Mouse (Mus musculus): ENCODE measurements around the gene Rcbtb2. TPM values are rescaled to one million over a fixed set of nuclear protein-coding genes. Genes with fewer than 3 reads are reported as not detected.

The Rcbtb2 gene
- polyA plus RNA-seq, 1 experiment from 2014 or later = 56.8 TPM

DNA sequence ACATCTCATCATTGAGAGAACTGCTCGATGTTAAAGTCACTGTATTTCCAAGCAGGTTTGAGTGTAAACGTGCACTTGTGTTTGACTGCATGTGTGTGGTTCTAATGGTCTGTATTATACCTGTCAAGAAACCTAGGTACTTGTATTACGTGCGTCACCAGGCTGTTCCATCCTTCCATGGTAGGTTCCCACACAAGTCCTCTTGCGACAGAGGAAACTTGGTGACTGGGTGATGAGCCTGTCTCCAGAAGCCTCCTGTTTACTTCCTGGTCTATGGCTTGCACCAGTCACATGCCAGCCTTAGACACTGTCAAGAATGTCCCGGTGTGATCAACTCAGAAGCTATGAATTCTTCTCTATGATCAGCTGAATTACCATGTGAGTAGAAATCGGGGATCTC lies 15.6 kb downstream of the Rcbtb2 start:
- Histone ChIP-seq H3K4me1 (peaks cover 9% of the 10 kb centered on the region), H3K36me3 (no peaks in the 10 kb centered on the region), H3K4me3 (replicated peaks) (no peak overlapping the region), H3K9me3 (replicated peaks) (no peaks in the 10 kb centered on the region), H3K27me3 (replicated peaks) (no peaks in the 10 kb centered on the region), H3K9ac (replicated peaks) (no peak overlapping the region), H3K4me2 (no peak overlapping the region), H3K27ac (replicated peaks) (no peak overlapping the region)
- ATAC-seq (ENCODE audit: low FRiP score) = no peak
- 92% methylated on average over 7 of the region's 7 CpGs for WGBS

DNA sequence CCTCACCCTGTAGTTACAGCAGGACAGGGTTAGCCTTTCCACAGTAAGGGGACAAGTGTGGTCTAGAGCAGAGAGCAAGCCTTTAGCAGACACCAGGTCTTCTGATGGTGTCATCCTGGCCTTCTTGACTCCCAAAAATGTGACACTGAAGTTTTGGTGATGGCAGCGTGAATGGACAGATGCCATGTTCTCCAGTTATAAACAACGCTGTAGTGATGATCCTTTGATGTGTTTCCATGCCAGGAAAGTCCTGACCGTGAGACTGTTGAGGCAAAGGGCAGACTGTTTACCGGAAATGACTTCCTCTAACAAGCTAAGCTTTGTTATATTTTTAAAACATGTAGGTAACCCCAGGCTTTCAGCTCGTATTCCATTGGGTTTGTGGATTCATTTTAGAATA lies 17.0 kb downstream of the Rcbtb2 start:
- no peaks in the 10 kb centered on the region for H3K27me3 ChIP-seq (replicated peaks)
- H3K4me2 ChIP-seq = no peak overlapping the region
- ATAC-seq (ENCODE audit: low FRiP score) = no peak
- no peaks in the 10 kb centered on the region for H3K9me3 ChIP-seq (replicated peaks)
- no peak overlapping the region for H3K4me3 ChIP-seq (replicated peaks)
- WGBS = 73% methylated on average over 5 of the region's 5 CpGs
- no peak overlapping the region for H3K9ac ChIP-seq (replicated peaks)
- H3K4me1 ChIP-seq = peaks cover 22% of the 10 kb centered on the region
- no peak overlapping the region for H3K27ac ChIP-seq (replicated peaks)
- no peaks in the 10 kb centered on the region for H3K36me3 ChIP-seq

DNA sequence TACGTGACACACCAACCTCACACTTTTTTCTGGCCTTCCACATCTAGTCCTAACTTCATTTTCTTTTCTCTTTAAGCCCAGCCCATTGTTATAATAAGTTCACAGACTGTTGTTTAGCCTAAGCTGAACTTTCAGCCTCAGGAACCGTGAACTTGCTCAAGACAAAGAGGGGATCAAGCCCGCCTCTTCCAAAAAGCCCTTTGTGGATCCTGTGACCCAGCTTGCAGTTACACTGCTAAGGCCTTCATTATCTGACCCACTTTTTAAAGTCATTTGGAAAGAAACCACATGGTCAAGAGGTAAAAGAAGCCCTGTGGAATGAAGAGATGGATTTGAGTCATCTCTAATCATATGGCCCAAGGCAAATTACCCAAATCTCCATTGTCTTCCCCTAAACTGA lies 19.0 kb downstream of the Rcbtb2 start:
- H3K9ac ChIP-seq (replicated peaks) = no peak overlapping the region
- H3K27ac ChIP-seq (replicated peaks) = no peak overlapping the region; the same call in 1 of the 2 replicates
- no peak for ATAC-seq (ENCODE audit: low FRiP score)
- peaks cover 25% of the 10 kb centered on the region for H3K4me1 ChIP-seq
- no peak overlapping the region for H3K4me2 ChIP-seq
- no peaks in the 10 kb centered on the region for H3K9me3 ChIP-seq (replicated peaks)
- 0 out of 2 replicates have a peak, but pooled peaks cover 6% of the 10 kb centered on the region for H3K36me3 ChIP-seq
- H3K27me3 ChIP-seq (replicated peaks) = no peaks in the 10 kb centered on the region
- H3K4me3 ChIP-seq (replicated peaks) = no peak overlapping the region
- 75% methylated on average over 3 of the region's 3 CpGs for WGBS

DNA sequence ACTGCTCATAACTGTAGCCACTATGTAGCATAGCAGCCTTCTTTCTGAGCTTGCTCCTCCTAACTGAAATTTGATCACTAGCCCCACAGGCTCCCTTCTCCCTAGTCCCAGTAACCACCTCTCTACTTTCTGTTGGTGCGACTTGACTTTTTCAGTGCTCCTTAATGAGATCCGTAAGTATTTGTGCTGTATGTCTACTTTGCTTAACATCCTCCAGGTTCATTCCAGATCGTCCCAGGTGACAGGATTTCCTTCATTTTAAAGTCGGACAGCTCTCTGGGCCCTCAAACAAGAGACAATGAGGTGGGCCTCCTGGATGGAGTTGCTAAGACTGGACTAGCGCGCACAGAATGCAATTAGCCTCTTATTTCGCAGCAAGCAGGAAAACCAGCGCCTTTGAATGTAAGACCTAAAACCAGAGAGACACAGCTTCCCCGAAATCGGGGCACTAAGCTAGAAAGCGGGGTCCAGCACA lies 19.6 kb downstream of the Rcbtb2 start:
- peak overlapping the region; percentile 77 for H3K4me2 ChIP-seq
- H3K27me3 ChIP-seq (replicated peaks) = no peaks in the 10 kb centered on the region
- peak; percentile 62 for ATAC-seq (ENCODE audit: low FRiP score)
- peak overlapping the region; percentile 98 for H3K27ac ChIP-seq (replicated peaks)
- H3K9me3 ChIP-seq (replicated peaks) = no peaks in the 10 kb centered on the region
- H3K9ac ChIP-seq (replicated peaks) = peak overlapping the region; percentile 96
- peaks cover 25% of the 10 kb centered on the region for H3K4me1 ChIP-seq
- under 1% methylated on average over 11 of the region's 11 CpGs for WGBS
- H3K36me3 ChIP-seq = 0 out of 2 replicates have a peak, but pooled peaks cover 6% of the 10 kb centered on the region
- peak overlapping the region; percentile 79 for H3K4me3 ChIP-seq (replicated peaks)

DNA sequence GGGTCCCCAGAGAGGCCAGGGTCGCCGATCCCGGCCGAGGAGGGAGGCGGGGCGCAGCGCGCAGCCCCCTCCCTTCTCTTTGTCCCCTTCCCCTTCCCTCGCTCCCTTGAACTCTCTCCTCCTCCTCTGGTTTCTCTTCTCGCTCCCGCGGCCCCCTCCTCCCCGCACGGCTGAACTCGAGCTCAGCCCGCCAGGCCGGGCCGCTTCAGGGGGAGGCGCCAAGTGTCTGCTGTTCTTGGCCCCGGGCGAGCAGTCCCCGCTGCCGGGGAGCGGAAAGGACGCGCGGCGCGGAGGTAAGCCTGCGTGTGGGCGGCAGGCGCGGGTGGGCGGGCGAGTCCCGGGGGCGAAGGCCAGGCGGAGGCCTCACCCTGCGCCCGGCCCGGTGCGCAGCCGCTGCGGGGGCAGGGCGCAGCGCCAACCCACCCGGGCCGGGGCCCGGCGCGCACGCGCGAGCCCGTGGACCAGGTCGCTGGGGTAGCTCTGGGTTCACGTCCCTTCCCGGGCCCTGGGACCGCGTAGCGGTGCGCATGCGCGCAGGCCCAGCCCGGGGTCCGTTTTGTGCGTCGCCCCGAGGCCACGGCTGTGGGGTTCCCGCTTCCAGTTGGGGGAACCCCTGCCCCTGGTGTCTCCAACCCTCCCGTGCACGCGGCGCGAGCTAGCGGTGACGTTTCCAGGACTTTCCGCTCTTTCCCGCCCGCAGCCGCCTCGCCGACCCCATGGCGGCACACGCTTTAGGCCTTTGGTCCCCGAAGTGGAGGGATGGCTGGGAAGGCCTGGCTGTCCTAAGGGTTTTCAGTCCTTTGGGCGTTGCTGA lies 20.3 kb downstream of the Rcbtb2 start:
- peak overlapping the region; percentile 77 for H3K4me2 ChIP-seq
- H3K9ac ChIP-seq (replicated peaks) = peak overlapping the region; percentile 96
- WGBS = under 1% methylated on average over 80 of the region's 88 CpGs
- no peaks in the 10 kb centered on the region for H3K27me3 ChIP-seq (replicated peaks)
- H3K4me1 ChIP-seq = peaks cover 25% of the 10 kb centered on the region
- peak; percentile 94 for ATAC-seq (ENCODE audit: low FRiP score)
- H3K36me3 ChIP-seq = 0 out of 2 replicates have a peak, but pooled peaks cover 6% of the 10 kb centered on the region
- H3K9me3 ChIP-seq (replicated peaks) = no peaks in the 10 kb centered on the region
- H3K27ac ChIP-seq (replicated peaks) = peak overlapping the region; percentile 98
- peak overlapping the region; percentile 79 for H3K4me3 ChIP-seq (replicated peaks)

DNA sequence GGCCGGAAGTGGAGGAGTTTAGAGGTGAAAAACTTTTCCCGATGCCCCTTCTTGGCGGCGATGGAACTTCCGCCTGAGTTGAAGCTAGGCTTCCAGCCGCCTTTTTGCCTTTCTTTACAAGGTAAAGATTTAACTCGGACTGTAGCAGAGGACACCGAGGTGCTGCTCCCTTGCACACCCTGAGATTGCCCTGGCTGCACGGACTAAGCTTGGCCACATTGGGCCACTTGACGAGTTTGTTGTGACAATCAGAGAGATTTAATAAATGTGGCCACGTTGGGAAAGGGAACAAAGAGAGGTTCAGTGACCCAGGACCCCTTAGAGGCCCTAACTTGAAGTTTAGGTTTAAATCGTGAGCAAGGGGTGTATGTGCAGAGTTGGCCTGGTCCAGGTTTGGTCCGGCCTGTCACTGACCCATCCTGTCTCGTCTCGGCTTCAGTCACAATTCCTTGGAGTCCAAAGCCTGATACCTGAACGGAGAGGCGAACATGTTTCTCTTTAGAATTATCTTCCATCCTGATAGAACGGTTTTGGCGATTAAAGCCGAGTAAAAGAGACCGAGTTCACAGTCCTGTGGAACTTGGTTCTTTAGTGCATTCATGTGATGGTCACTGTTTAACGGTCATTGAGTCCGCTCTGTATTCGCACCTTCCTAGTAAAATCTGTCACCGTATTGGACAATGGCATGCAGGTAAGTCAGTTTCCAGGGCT lies 21.0 kb downstream of the Rcbtb2 start:
- H3K4me3 ChIP-seq (replicated peaks) = peak overlapping the region; percentile 79
- H3K36me3 ChIP-seq = 0 out of 2 replicates have a peak, but pooled peaks cover 6% of the 10 kb centered on the region
- WGBS = 38% methylated on average over 25 of the region's 25 CpGs
- peak overlapping the region; percentile 96 for H3K9ac ChIP-seq (replicated peaks)
- no peaks in the 10 kb centered on the region for H3K9me3 ChIP-seq (replicated peaks)
- H3K27me3 ChIP-seq (replicated peaks) = no peaks in the 10 kb centered on the region
- ATAC-seq (ENCODE audit: low FRiP score) = peak; percentile 19; the same call in 1 of the 2 replicates
- H3K4me1 ChIP-seq = peaks cover 25% of the 10 kb centered on the region
- H3K27ac ChIP-seq (replicated peaks) = peak overlapping the region; percentile 98
- H3K4me2 ChIP-seq = peak overlapping the region; percentile 77

DNA sequence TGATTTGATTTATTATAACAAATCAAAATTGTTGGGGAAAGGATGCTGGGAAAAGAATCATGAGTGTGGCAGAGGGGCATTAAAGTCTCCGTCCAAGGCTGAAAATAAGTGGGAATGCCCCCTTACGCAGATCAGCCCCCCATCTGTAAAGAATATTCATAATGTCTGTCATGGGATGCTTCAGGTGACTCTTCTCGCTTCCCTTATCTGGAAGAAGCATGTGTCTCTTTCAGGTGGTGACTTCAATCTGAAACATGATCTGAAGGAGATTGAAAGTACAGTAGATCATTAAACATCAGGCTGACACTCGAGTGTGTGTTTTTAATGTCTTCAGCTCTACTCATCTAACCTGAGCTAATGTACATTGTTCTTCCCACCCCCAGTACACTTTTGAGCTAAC lies 22.7 kb downstream of the Rcbtb2 start:
- 93% methylated on average over 4 of the region's 4 CpGs for WGBS
- no peak overlapping the region for H3K27ac ChIP-seq (replicated peaks)
- H3K27me3 ChIP-seq (replicated peaks) = no peaks in the 10 kb centered on the region
- no peak overlapping the region for H3K4me3 ChIP-seq (replicated peaks)
- peaks cover 25% of the 10 kb centered on the region for H3K4me1 ChIP-seq
- H3K9me3 ChIP-seq (replicated peaks) = no peaks in the 10 kb centered on the region
- H3K4me2 ChIP-seq = no peak overlapping the region
- H3K9ac ChIP-seq (replicated peaks) = no peak overlapping the region
- ATAC-seq (ENCODE audit: low FRiP score) = no peak
- 0 out of 2 replicates have a peak, but pooled peaks cover 6% of the 10 kb centered on the region for H3K36me3 ChIP-seq

DNA sequence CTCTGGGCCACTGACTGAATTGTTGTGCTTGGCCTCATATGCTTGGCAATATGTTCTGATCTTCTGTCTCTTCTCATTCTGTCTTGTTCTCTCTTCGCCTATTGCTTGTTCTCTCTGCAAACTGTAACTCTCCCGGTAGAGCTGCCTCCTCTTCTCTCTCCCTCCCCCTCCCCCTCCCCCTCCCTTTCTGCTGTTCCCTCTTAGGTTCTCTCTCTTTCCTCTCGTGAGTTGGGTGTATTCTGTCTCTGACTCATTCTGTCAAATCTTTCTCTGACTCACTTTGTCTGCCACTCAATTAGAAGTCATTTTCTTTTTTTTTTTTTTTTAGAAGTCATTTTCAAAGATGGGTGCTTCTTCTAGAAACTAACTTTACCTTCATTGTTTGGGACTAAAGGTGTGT lies 23.9 kb downstream of the Rcbtb2 start:
- H3K27ac ChIP-seq (replicated peaks) = no peak overlapping the region
- ATAC-seq (ENCODE audit: low FRiP score) = no peak
- no peaks in the 10 kb centered on the region for H3K27me3 ChIP-seq (replicated peaks)
- peaks cover 24% of the 10 kb centered on the region for H3K4me1 ChIP-seq
- H3K4me2 ChIP-seq = no peak overlapping the region
- H3K9ac ChIP-seq (replicated peaks) = no peak overlapping the region
- H3K36me3 ChIP-seq = 0 out of 2 replicates have a peak, but pooled peaks cover 6% of the 10 kb centered on the region
- no peaks in the 10 kb centered on the region for H3K9me3 ChIP-seq (replicated peaks)
- 69% methylated on average over 3 of the region's 3 CpGs for WGBS
- no peak overlapping the region for H3K4me3 ChIP-seq (replicated peaks)

DNA sequence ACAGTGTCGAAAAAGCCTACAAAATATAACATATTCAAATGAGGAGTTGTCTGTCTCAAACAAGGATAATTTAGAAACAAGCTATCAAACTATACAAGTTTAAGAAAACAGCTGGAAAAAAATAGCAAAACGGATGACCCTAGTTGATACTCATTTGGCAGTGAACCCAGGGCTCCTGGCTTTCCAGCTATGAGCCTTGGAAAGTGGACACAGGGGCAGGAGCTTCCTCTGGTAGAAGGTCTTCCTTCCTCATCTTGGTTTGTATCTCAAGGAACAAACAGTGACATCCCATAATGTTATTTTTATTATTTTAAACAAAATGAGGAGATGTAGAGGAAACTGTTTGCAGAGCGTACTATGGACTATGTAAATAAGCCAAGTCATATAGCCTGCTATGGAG lies 25.3 kb downstream of the Rcbtb2 start:
- Histone ChIP-seq H3K36me3 (0 out of 2 replicates have a peak, but pooled peaks cover 6% of the 10 kb centered on the region), H3K9me3 (replicated peaks) (no peaks in the 10 kb centered on the region)

DNA sequence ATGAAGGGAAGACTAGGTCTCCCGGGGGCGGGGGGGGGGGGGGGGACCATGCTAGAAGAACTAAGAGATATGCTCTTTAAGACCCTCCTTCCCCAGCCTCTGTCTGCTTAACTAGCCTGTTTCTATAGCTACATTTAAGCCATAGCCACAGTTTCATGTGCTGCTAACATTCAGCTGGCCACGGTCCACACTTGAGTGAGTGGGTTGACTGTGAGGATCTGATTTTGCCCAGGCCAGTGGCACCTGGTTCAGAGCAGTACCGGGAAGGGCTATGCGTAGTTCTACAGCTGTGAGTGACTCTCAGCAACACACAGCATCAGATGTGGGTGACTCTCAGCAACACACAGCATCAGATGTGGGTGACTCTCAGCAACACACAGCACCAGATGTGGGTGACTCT lies 38.5 kb downstream of the Rcbtb2 start:
- Histone ChIP-seq H3K4me1 (no peaks in the 10 kb centered on the region), H3K36me3 (peaks cover 43% of the 10 kb centered on the region), H3K9me3 (replicated peaks) (no peaks in the 10 kb centered on the region), H3K9ac (replicated peaks) (no peak overlapping the region), H3K27ac (replicated peaks) (no peak overlapping the region), H3K27me3 (replicated peaks) (no peaks in the 10 kb centered on the region), H3K4me3 (replicated peaks) (no peak overlapping the region), H3K4me2 (no peak overlapping the region)
- no peak for ATAC-seq (ENCODE audit: low FRiP score)
- 95% methylated on average over 5 of the region's 5 CpGs for WGBS

More for the DNA sequence above, 25.3 kb downstream of the Rcbtb2 start:
- Histone ChIP-seq H3K4me1 (peaks cover 16% of the 10 kb centered on the region), H3K9ac (replicated peaks) (no peak overlapping the region), H3K27ac (replicated peaks) (no peak overlapping the region), H3K27me3 (replicated peaks) (no peaks in the 10 kb centered on the region), H3K4me2 (no peak overlapping the region), H3K4me3 (replicated peaks) (no peak overlapping the region)
- WGBS = 90% methylated on average over 3 of the region's 3 CpGs
- ATAC-seq (ENCODE audit: low FRiP score) = no peak

DNA sequence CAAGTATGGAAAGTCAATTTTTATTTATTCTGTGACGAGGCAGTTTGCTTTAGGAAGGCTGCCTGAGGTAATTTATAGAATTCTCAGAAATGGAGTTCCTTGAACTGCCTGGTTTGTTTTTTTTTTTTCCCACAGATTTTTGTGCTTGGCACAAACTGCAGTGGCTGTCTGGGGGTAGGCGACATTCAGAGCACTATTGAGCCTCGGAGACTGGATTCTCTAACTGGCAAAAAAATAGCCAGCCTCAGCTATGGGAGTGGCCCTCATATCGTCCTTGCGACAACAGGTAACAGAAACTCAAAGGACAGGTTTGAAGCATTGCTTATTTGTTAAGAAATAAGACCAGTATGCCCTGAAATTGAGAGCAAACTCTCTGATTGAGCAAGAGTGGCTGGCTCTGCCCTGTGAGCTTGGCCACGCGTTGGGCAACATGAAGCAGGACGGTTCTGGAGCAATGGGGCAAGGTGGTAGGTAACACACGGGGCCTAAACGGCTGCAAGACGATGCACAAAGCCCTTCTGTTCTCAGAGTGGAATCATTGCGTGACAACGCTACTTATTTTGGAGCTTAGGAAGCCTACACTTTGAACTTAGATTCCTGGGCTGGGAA lies 39.5 kb downstream of the Rcbtb2 start:
- ATAC-seq (ENCODE audit: low FRiP score) = no peak

More for the DNA sequence above, 39.5 kb downstream of the Rcbtb2 start:
- H3K4me1 ChIP-seq = no peaks in the 10 kb centered on the region
- no peaks in the 10 kb centered on the region for H3K27me3 ChIP-seq (replicated peaks)
- H3K36me3 ChIP-seq = peaks cover 43% of the 10 kb centered on the region
- WGBS = 91% methylated on average over 13 of the region's 13 CpGs
- no peak overlapping the region for H3K4me2 ChIP-seq
- no peaks in the 10 kb centered on the region for H3K9me3 ChIP-seq (replicated peaks)
- H3K9ac ChIP-seq (replicated peaks) = no peak overlapping the region
- H3K27ac ChIP-seq (replicated peaks) = no peak overlapping the region
- H3K4me3 ChIP-seq (replicated peaks) = no peak overlapping the region

All from neural tube, embryonic 15.5 days (tissue).